ENCODE assay signal across 8 mouse cellular contexts in the genomic region with DNA sequence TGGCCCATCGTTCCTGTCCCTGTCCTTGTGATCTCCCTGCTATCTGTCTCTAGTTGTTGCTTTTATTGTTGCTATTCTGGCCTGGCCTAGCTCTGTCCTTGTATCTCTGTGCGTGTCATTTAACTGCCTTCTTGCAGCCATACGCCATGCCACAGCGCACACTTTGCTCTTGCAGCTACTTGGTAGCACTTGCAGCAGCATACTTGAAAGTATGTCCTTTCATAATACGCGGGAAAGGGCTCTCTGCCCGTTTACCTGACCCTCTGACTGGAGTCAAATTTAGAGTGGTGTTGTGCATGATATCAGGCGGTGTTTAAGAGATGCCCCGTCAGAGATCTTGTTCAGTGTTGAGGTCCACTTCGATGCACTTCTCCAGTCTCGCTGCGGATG. TPM values are rescaled to one million over a fixed set of nuclear protein-coding genes. Genes with fewer than 3 reads are reported as not detected.
DNase-seq lines count a peak whose midpoint lies in the region; ATAC-seq and TF ChIP-seq lines count a peak whose summit lies in the region.

No protein-coding gene starts in this region.

- WGBS in heart, embryonic 14.5 days = 7% methylated on average over 12 of the region's 12 CpGs
- 6% methylated on average over 12 of the region's 12 CpGs for WGBS in liver, embryonic 13.5 days (ENCODE audit: insufficient replicate concordance)

- DNase-seq in embryo, embryonic 10 days (ENCODE audit: low spot score) = peak; percentile 27
- DNase-seq in embryo, embryonic 9.5 days (ENCODE audit: extremely low spot score) = no peak
- DNase-seq in testis, postnatal 14 days (ENCODE audit: low spot score) = no peak
- DNase-seq in liver, embryonic 13.5 days = no peak
- DNase-seq in urinary bladder, postnatal 10 days (ENCODE audit: low spot score) = no peak
- no peak for DNase-seq in adrenal gland, adult 2 months

- peak overlapping the region; percentile 96 for H3K9ac ChIP-seq in heart, embryonic 14.5 days (ENCODE audit: low read length)
- peak overlapping the region; percentile 95 for H3K9ac ChIP-seq in liver, embryonic 13.5 days

- no peaks in the 10 kb centered on the region for H3K4me1 ChIP-seq in testis, adult 2 months (ENCODE audit: control insufficient read depth, insufficient read depth, low read length)
- peaks cover 2 to 8% of the 10 kb centered on the region in 2 experiments for H3K4me1 ChIP-seq in heart, embryonic 14.5 days (ENCODE audit: control insufficient read depth in 2 of 2, insufficient read depth in 2 of 2, low read length in 2 of 2)
- peaks cover 9% of the 10 kb centered on the region for H3K4me1 ChIP-seq in liver, embryonic 13.5 days (replicated peaks)

- no peak overlapping the region; the same call in 1 of the 2 replicates for H3K27ac ChIP-seq in testis, adult 2 months (ENCODE audit: control insufficient read depth, insufficient read depth, low read depth, low read length)
- peak overlapping the region in 1 of 2 experiments; percentile 69; a peak in 2 of 4 replicates for H3K27ac ChIP-seq in heart, embryonic 14.5 days (replicated peaks in 1 of 2; ENCODE audit: control insufficient read depth in 1 of 2, insufficient read depth in 1 of 2, low read depth in 2 of 2, low read length in 2 of 2)
- H3K27ac ChIP-seq in liver, embryonic 13.5 days = peak overlapping the region; percentile 43; the same call in 1 of the 2 replicates

- no peak for TF ChIP-seq POLR2A in testis, adult 2 months (IDR thresholded peaks at IDR 0.05; ENCODE audit: control insufficient read depth, low read depth, low read length)

- ATAC-seq in heart, embryonic 14.5 days (ENCODE audit: insufficient number of reproducible peaks, insufficient read depth, low FRiP score, low read depth) = 0 out of 2 replicates have a peak, but pooled peaks have one; percentile 4
- peak; percentile 17; the same call in 1 of the 2 replicates for ATAC-seq in liver, embryonic 13.5 days (ENCODE audit: low read depth)

- H3K4me3 ChIP-seq in testis, adult 2 months (ENCODE audit: control insufficient read depth, low read depth, low read length) = peak overlapping the region; percentile 98
- H3K4me3 ChIP-seq in heart, embryonic 14.5 days (ENCODE audit: control insufficient read depth in 1 of 2, insufficient read depth in 1 of 2, low read depth in 1 of 2, low read length in 2 of 2) = peak overlapping the region; percentile 91 to 94
- H3K4me3 ChIP-seq in liver, embryonic 13.5 days (replicated peaks) = peak overlapping the region; percentile 93

- H3K36me3 ChIP-seq in testis, adult 2 months (ENCODE audit: control insufficient read depth, insufficient read depth, low read length) = no peaks in the 10 kb centered on the region
- H3K36me3 ChIP-seq in heart, embryonic 14.5 days (ENCODE audit: control insufficient read depth, insufficient read depth, low read length) = 0 out of 2 replicates have a peak, but pooled peaks cover under 1% of the 10 kb centered on the region
- H3K36me3 ChIP-seq in liver, embryonic 13.5 days = peaks cover under 1% of the 10 kb centered on the region; the same call in 1 of the 2 replicates

- H3K9me3 ChIP-seq in heart, embryonic 14.5 days (ENCODE audit: control insufficient read depth, low read length) = no peaks in the 10 kb centered on the region
- no peaks in the 10 kb centered on the region for H3K9me3 ChIP-seq in liver, embryonic 13.5 days (replicated peaks)

- no peaks in the 10 kb centered on the region for H3K27me3 ChIP-seq in testis, adult 2 months (ENCODE audit: control insufficient read depth, insufficient read depth, low read length)
- no peaks in the 10 kb centered on the region for H3K27me3 ChIP-seq in heart, embryonic 14.5 days (ENCODE audit: control insufficient read depth, insufficient read depth, low read length)
- H3K27me3 ChIP-seq in liver, embryonic 13.5 days = no peaks in the 10 kb centered on the region

- TF ChIP-seq CTCF in testis, adult 2 months (IDR thresholded peaks at IDR 0.05; ENCODE audit: control insufficient read depth, insufficient read depth, insufficient replicate concordance, low read depth, low read length) = no peak

- H3K4me2 ChIP-seq in heart, embryonic 14.5 days (ENCODE audit: low read length) = peak overlapping the region; percentile 94
- H3K4me2 ChIP-seq in liver, embryonic 13.5 days = peak overlapping the region; percentile 79

RNA-seq across cellular contexts. Expression of a gene that starts 0.6 kb away (rescaled TPM):
- polyA plus RNA-seq in testis, adult 2 months (2012; rRNA removed) = 7.2 and 7.9 TPM in 2 replicates
- polyA plus RNA-seq in heart, embryonic 14.5 days (2014; fragmentation: Nextera tagmentation; extraction: Ambion mirVana) = 48.1 and 48.9 TPM in 2 replicates
- polyA plus RNA-seq in liver, embryonic 13.5 days (2015; fragmentation: Nextera tagmentation; extraction: Ambion mirVana) = 22.3 and 28.9 TPM in 2 replicates
- 10 to 100 TPM; 84.8 to 85.6 TPM for total RNA-seq in adrenal gland, adult 2 months (2021)
- polyA plus RNA-seq in adrenal gland, adult 2 months (2012; rRNA removed) = 8.7 and 13.0 TPM in 2 replicates

RNA-seq across cellular contexts. Expression of a gene that starts 35.1 kb away (rescaled TPM):
- polyA plus RNA-seq in testis, adult 2 months (2012; rRNA removed) = 3.9 and 7.4 TPM in 2 replicates
- polyA plus RNA-seq in heart, embryonic 14.5 days (2014; fragmentation: Nextera tagmentation; extraction: Ambion mirVana) = not detected in 2 replicates
- not detected in 2 replicates for polyA plus RNA-seq in liver, embryonic 13.5 days (2015; fragmentation: Nextera tagmentation; extraction: Ambion mirVana)
- total RNA-seq in adrenal gland, adult 2 months (2021) = not detected
- polyA plus RNA-seq in adrenal gland, adult 2 months (2012; rRNA removed) = not detected in 2 replicates
